Mouse (Mus musculus): ENCODE results near the gene Zfyve19.
A peak's percentile ranks its signal among the peaks of the same experiment; 100 is the strongest.

Zfyve19 gene

DNA sequence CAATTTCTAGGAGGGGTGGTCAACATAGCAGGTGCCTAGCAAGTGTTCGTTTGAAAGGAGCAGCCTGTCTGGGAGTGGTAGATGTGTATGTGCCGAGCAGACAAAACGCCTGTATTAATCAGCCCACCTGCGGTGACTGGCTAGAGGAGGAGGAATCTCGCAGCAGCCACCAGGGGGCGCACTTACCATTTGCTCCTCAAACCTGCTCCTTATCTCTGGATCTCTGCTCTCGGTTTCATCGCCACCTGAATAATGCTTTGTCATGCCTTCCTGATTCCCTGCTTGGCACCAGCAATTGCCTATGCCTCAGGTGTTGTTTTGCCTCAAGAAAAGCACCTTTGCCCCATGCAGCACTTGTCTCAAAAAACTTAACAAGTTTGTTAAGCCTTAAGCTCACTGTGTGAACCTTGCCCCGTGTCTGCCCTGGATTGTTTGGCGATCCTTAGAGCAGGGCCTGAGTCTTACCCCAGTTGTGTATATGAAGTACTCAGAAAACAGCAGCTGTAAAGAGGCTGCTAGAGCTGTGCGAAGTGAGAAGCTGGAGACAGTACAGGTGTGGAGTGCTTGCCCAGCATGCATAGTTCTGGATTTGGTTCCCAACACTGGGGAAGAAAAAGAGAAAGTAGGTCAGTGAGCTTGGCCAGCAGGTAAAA is 42.5 kb downstream of the Zfyve19 start:
- peak; percentile 86 for DNase-seq (ENCODE audit: inconsistent ontology term)

DNA sequence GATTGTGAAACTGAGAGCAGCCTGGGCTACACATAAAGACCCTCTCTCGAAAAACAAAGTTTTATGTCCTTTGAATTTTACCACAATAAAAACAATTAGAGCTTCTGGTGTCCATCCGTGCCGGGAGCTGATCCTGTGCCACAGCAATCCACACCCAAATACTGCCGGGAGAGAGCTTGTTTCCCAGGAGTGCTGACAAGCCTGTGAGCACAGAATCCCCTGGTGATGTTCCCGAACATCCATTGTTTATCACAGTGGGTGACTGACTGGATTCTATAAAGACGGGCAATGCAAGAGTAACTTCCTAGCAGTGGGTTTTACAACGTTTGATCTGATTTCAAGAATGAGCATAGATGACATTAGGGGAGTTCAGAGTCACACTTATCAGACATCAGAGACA is 46.6 kb downstream of the Zfyve19 start:
- DNase-seq (ENCODE audit: inconsistent ontology term), result no peak

DNA sequence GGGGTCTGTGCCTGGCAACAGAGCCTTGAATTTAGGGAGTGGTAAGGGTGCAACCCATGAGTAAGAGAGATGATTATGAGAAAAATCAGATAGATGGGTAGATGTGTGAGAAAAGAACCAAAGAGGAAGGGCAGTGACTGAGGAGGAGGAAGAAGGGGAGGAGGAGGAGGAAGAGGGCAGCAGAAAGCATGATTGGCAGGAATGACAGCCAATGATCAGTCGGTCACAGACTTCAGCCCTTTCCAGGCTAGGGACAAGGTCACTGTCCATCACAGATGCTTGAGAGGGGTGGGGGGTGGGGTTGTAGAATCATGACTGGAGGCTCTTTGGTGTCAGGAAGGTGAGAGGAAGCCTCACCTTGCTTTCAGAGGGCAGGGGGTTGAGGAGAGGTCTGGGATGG is 52.1 kb downstream of the Zfyve19 start:
- DNase-seq (ENCODE audit: inconsistent ontology term), result no peak

DNA sequence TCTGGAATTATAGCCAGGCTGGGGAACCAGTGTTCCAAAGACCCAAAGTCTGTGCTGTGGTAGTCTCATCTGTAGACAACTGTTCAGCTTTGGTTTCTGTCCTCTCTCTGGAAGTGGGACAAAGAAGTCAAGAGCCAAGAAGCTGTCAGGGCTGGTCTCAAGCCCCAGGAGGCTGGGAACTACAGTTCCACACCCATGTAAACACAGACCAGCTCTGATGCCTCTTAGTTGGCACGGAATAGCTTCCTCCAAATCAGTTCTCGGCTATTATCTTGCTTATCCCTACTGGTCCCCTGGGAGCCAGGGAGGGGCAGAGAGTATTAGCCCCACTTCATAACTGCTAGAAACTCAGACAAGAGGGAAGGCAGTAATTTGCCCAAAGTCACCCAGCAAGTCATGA is 52.9 kb downstream of the Zfyve19 start:
- DNase-seq (ENCODE audit: inconsistent ontology term), result no peak

DNA sequence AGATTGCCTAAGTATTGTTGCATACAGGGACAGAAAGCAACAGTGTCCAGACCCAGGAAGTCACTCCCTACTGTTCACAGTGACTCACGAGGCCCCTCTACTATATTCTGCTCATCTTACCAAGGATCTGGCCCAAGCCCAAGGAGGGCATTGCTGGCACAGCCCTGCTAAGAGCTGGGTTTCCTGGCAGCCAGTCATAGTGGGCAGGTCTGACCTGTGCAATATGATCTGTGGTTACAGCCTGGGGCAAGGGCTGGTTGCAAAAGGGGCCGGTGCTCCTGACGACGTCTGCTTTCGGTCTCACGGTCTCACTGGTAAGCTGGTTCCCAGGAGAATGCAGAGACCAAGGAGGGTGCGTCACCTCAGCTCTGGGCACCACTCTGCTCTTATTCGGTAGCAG is 54.6 kb downstream of the Zfyve19 start:
- peak; percentile 83 for DNase-seq (ENCODE audit: inconsistent ontology term)

DNA sequence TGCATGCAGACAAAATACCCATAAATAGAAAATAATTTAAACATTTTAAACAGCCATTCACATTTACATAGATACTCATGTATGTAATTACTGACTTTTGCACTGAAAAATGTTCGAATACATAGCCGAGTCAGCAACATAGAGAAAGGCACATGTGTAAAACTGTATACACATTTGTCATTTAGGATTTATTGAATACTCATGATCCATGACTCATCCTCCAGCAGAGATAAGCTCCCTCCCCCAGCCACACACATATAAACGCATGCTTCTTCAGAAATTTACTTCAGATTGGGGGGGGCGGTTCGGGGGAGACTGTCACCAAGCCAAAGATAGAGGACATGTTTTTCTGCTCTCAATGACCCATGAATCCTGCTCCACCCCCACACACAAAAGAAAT is 55.4 kb downstream of the Zfyve19 start:
- DNase-seq (ENCODE audit: inconsistent ontology term), result no peak

Measured in Muller cell, postnatal 12 days (primary cell).